Mouse (Mus musculus) liver, embryonic 14.5 days (tissue): ENCODE results near the gene Mettl5.

ENCODE experiments used
- CTCF ChIP-seq: IDR thresholded peaks from 2 replicates; pipeline ENCODE4 v1.5.1; 2016; ENCODE audit warnings: antibody characterized with exemption, low read depth, control low read depth
- EP300 ChIP-seq: IDR thresholded peaks from 2 replicates; pipeline ENCODE4 v1.6.1; 2016; ENCODE audit warnings: antibody characterized with exemption, low read depth

DNA sequence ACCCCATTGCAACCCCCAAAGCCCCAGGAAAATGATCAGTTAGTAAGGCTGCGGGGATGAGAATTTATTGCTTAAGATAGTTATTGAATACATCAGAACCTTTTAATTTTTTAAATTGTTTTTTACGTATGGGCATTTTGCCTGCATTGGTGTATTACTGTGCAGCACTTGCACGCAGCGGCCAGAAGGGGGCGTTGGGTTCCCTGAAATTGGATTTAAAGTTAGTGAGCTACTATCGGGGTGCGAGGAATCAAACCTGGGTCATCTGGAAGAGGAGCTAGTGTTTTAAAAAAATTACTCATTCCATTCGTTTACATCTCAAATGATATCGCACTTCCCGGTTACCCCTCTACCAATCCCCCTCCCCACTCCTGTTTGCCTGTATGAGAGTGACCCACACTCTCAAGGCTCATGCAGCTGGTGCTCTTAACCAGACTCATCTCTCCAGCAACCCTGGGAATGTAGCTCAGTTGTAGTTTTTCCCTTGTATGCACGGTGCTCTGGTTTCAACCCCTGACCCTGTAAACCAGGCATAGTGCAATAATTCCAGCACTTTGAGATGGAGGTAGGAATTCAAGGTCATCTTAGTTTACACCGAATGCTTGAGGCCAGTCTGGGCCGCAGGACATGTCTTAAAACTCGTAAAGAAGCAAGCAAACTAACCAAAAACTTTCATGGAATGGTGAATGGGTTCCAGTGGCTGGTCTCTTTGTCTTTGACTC, 10.2 kb upstream of the Mettl5 start:
- TF ChIP-seq EP300, result no peak
- TF ChIP-seq CTCF, result peak; percentile 74
